ENCODE assay signal across 11 mouse cellular contexts in genomic region chr15:12113411-12113810, GRCm38 (mm10). TPM values are rescaled to one million over a fixed set of nuclear protein-coding genes. Genes with fewer than 3 reads are reported as not detected.
DNase-seq lines count a peak whose midpoint lies in the region; ATAC-seq and TF ChIP-seq lines count a peak whose summit lies in the region.
"Had no signal": no experiment of that assay in that cellular context is flagged by ENCODE, and none has a peak within 500 bp of the region (broad histone marks: within the 10 kb centered on the region; RNA-seq: fewer than 3 reads in every experiment).

No protein-coding gene starts in this region.

- ATAC-seq in hindbrain, postnatal 0 days, result no peak
- ATAC-seq in hindbrain, embryonic 16.5 days, result no peak
- ATAC-seq in lung, postnatal 0 days, result no peak
- ATAC-seq in hindbrain, embryonic 11.5 days (ENCODE audit: low FRiP score), result no peak

- TF ChIP-seq EP300 in lung, postnatal 0 days (IDR thresholded peaks at IDR 0.05), result no peak

- peak; percentile 65 for TF ChIP-seq CTCF in hindbrain, postnatal 0 days (IDR thresholded peaks at IDR 0.05; ENCODE audit: low read depth)
- peak; percentile 47 for TF ChIP-seq CTCF in lung, postnatal 0 days (IDR thresholded peaks at IDR 0.05)
- TF ChIP-seq CTCF in brain, embryonic 14.5 days (IDR thresholded peaks at IDR 0.05; ENCODE audit: borderline replicate concordance, extremely low read depth, insufficient read depth, insufficient read length), result peak; percentile 26; the same call in 1 of the 2 replicates

- WGBS in hindbrain, postnatal 0 days, result 66% methylated on average over 2 of the region's 2 CpGs
- 81% methylated on average over 2 of the region's 2 CpGs for WGBS in hindbrain, embryonic 16.5 days
- WGBS in lung, postnatal 0 days, result 73% methylated on average over 2 of the region's 2 CpGs
- 73% methylated on average over 2 of the region's 2 CpGs for WGBS in hindbrain, embryonic 11.5 days

- no peak for TF ChIP-seq POLR2A in brain, embryonic 14.5 days (IDR thresholded peaks at IDR 0.05; ENCODE audit: borderline replicate concordance, extremely low read depth, insufficient read depth, insufficient read length, poor library complexity, severe bottlenecking)

- H3K36me3 ChIP-seq in hindbrain, postnatal 0 days (ENCODE audit: insufficient read depth, low read length), result no peaks in the 10 kb centered on the region
- no peaks in the 10 kb centered on the region for H3K36me3 ChIP-seq in hindbrain, embryonic 16.5 days (ENCODE audit: control insufficient read depth, insufficient read depth, low read length)
- no peaks in the 10 kb centered on the region for H3K36me3 ChIP-seq in lung, postnatal 0 days (ENCODE audit: insufficient read depth, low read length)
- H3K36me3 ChIP-seq in hindbrain, embryonic 11.5 days (ENCODE audit: control insufficient read depth, insufficient read depth, low read length), result no peaks in the 10 kb centered on the region

- H3K4me3 ChIP-seq in hindbrain, postnatal 0 days (ENCODE audit: low read length), result no peak overlapping the region
- no peak overlapping the region for H3K4me3 ChIP-seq in hindbrain, embryonic 16.5 days (ENCODE audit: low read length)
- H3K4me3 ChIP-seq in lung, postnatal 0 days (ENCODE audit: low read depth, low read length), result no peak overlapping the region
- H3K4me3 ChIP-seq in hindbrain, embryonic 11.5 days (ENCODE audit: low read depth, low read length), result no peak overlapping the region
- H3K4me3 ChIP-seq: myocyte had no signal

- H3K9ac ChIP-seq in hindbrain, postnatal 0 days (replicated peaks; ENCODE audit: low read length), result no peak overlapping the region
- H3K9ac ChIP-seq in hindbrain, embryonic 16.5 days (ENCODE audit: low read depth, low read length), result no peak overlapping the region
- no peak overlapping the region for H3K9ac ChIP-seq in lung, postnatal 0 days (replicated peaks; ENCODE audit: low read depth)
- H3K9ac ChIP-seq in hindbrain, embryonic 11.5 days (ENCODE audit: low read depth, low read length), result no peak overlapping the region

- H3K27me3 ChIP-seq in hindbrain, postnatal 0 days (ENCODE audit: insufficient read depth, low read length), result no peaks in the 10 kb centered on the region
- no peaks in the 10 kb centered on the region for H3K27me3 ChIP-seq in hindbrain, embryonic 16.5 days (replicated peaks; ENCODE audit: control insufficient read depth, insufficient read depth, low read length)
- H3K27me3 ChIP-seq in lung, postnatal 0 days (replicated peaks; ENCODE audit: insufficient read depth, low read length), result no peaks in the 10 kb centered on the region
- H3K27me3 ChIP-seq in hindbrain, embryonic 11.5 days (ENCODE audit: control insufficient read depth, insufficient read depth, low read length), result no peaks in the 10 kb centered on the region

- no peak overlapping the region for H3K27ac ChIP-seq in hindbrain, postnatal 0 days
- no peak overlapping the region for H3K27ac ChIP-seq in hindbrain, embryonic 16.5 days (ENCODE audit: low read depth, low read length)
- H3K27ac ChIP-seq in lung, postnatal 0 days (ENCODE audit: low read length), result no peak overlapping the region
- H3K27ac ChIP-seq in hindbrain, embryonic 11.5 days (ENCODE audit: low read depth, low read length), result no peak overlapping the region

- no peaks in the 10 kb centered on the region for H3K9me3 ChIP-seq in hindbrain, postnatal 0 days (ENCODE audit: low read length)
- no peaks in the 10 kb centered on the region for H3K9me3 ChIP-seq in hindbrain, embryonic 16.5 days (ENCODE audit: control insufficient read depth, low read length)
- H3K9me3 ChIP-seq in lung, postnatal 0 days (ENCODE audit: low read length), result no peaks in the 10 kb centered on the region
- no peaks in the 10 kb centered on the region for H3K9me3 ChIP-seq in hindbrain, embryonic 11.5 days (ENCODE audit: control insufficient read depth, low read length)

- peak; percentile 71 for DNase-seq in hindbrain, postnatal 0 days (ENCODE audit: low spot score)
- DNase-seq in lung, postnatal 0 days (ENCODE audit: low spot score), result no peak
- no peak for DNase-seq in lung, adult 18-20 months
- DNase-seq in ES-CJ7 (ENCODE audit: low read depth, low spot score), result peak; percentile 31
- DNase-seq in brain, embryonic 14.5 days (ENCODE audit: low read depth), result peak; percentile 55
- DNase-seq in hindbrain, embryonic 11.5 days (ENCODE audit: low spot score), result no peak
- DNase-seq: gastrocnemius, postnatal 10 days; heart, postnatal 4 days; right cerebral cortex, postnatal 14 days had no signal

- no peak overlapping the region for H3K4me2 ChIP-seq in hindbrain, postnatal 0 days (ENCODE audit: low read depth, low read length)
- no peak overlapping the region for H3K4me2 ChIP-seq in hindbrain, embryonic 16.5 days (ENCODE audit: low read length)
- H3K4me2 ChIP-seq in lung, postnatal 0 days (replicated peaks; ENCODE audit: low read depth, low read length), result no peak overlapping the region
- H3K4me2 ChIP-seq in hindbrain, embryonic 11.5 days (replicated peaks; ENCODE audit: low read depth, low read length), result no peak overlapping the region

- no peaks in the 10 kb centered on the region for H3K4me1 ChIP-seq in hindbrain, postnatal 0 days (ENCODE audit: insufficient read depth, low read length)
- H3K4me1 ChIP-seq in hindbrain, embryonic 16.5 days (ENCODE audit: control insufficient read depth, insufficient read depth, low read depth, low read length), result peaks cover 6% of the 10 kb centered on the region
- H3K4me1 ChIP-seq in lung, postnatal 0 days (ENCODE audit: insufficient read depth, low read depth, low read length), result no peaks in the 10 kb centered on the region
- 0 out of 2 replicates have a peak, but pooled peaks cover 2% of the 10 kb centered on the region for H3K4me1 ChIP-seq in hindbrain, embryonic 11.5 days (replicated peaks; ENCODE audit: control insufficient read depth, insufficient read depth, low read length)

RNA-seq across cellular contexts. Expression of gene Zfr, which starts 4.2 kb away (rescaled TPM):
- total RNA-seq in hindbrain, postnatal 0 days (2014; rRNA removed), result 266 and 281 TPM in 2 replicates
- polyA plus RNA-seq in hindbrain, postnatal 0 days (2015; fragmentation: Nextera tagmentation; extraction: Ambion mirVana), result 196 and 219 TPM in 2 replicates
- polyA plus RNA-seq in hindbrain, embryonic 16.5 days (2015; fragmentation: Nextera tagmentation; extraction: Ambion mirVana), result 162 and 168 TPM in 2 replicates
- polyA plus RNA-seq in lung, postnatal 0 days (2015; fragmentation: Nextera tagmentation; extraction: Ambion mirVana), result 91.9 and 102 TPM in 2 replicates
- polyA plus RNA-seq in brain, embryonic 14.5 days (2012; rRNA removed), result 96.5 and 125 TPM in 2 replicates
- 142 and 165 TPM in 2 replicates for polyA plus RNA-seq in hindbrain, embryonic 11.5 days (2014; fragmentation: Nextera tagmentation; extraction: Ambion mirVana)

Comparison
In these comparisons a context has a peak if more than half of its experiments do, and no peak if none do; other contexts are left out.
1. DNase-seq: peak in hindbrain, postnatal 0 days (single experiment), ES-CJ7 (single experiment) and brain, embryonic 14.5 days (single experiment); none in lung, postnatal 0 days (single experiment), lung, adult 18-20 months (0 of 2) and hindbrain, embryonic 11.5 days (single experiment).
2. Peak in every context shown above with its lines, with median percentiles within 50 percentile points of each other: CTCF ChIP-seq.